Mouse (Mus musculus): ENCODE measurements around the gene Ubtf. TPM values are rescaled to one million over a fixed set of nuclear protein-coding genes. Genes with fewer than 3 reads are reported as not detected.
A peak's percentile ranks its signal among the peaks of the same experiment; 100 is the strongest.

The Ubtf gene
- polyA plus RNA-seq, 1 experiment from 2014 or later, result 100 TPM

- WGBS, result 13% methylated on average over 14 of the region's 14 CpGs
- Histone ChIP-seq H3K4me2 (peak overlapping the region; percentile 89), H3K36me3 (peaks cover 43% of the 10 kb centered on the region), H3K4me1 (peaks cover 26% of the 10 kb centered on the region), H3K9me3 (replicated peaks) (no peaks in the 10 kb centered on the region), H3K27me3 (no peaks in the 10 kb centered on the region), H3K27ac (peak overlapping the region; percentile 99), H3K4me3 (replicated peaks) (peak overlapping the region; percentile 100), H3K9ac (peak overlapping the region; percentile 100)
- ATAC-seq (replicated peaks; ENCODE audit: low FRiP score), result no peak
Observed at GRCm38 (mm10) chr11:102315690-102316571, 3.6 kb downstream of the Ubtf start.

GRCm38 (mm10) chr11:102314321-102314720, 5.2 kb downstream of the Ubtf start:
- WGBS, result 89% methylated on average over 12 of the region's 12 CpGs
- Histone ChIP-seq H3K9me3 (replicated peaks) (no peaks in the 10 kb centered on the region), H3K36me3 (peaks cover 58% of the 10 kb centered on the region), H3K9ac (no peak overlapping the region), H3K27ac (no peak overlapping the region), H3K27me3 (no peaks in the 10 kb centered on the region), H3K4me2 (no peak overlapping the region), H3K4me1 (peaks cover 35% of the 10 kb centered on the region), H3K4me3 (replicated peaks) (no peak overlapping the region)
- no peak for ATAC-seq (replicated peaks; ENCODE audit: low FRiP score)

- no peak for ATAC-seq (replicated peaks; ENCODE audit: low FRiP score)
- Histone ChIP-seq H3K9ac (no peak overlapping the region), H3K36me3 (peaks cover 68% of the 10 kb centered on the region), H3K27ac (no peak overlapping the region), H3K4me3 (replicated peaks) (no peak overlapping the region), H3K4me1 (peaks cover 42% of the 10 kb centered on the region), H3K27me3 (no peaks in the 10 kb centered on the region), H3K4me2 (no peak overlapping the region), H3K9me3 (replicated peaks) (no peaks in the 10 kb centered on the region)
- WGBS, result 88% methylated on average over 6 of the region's 6 CpGs
Observed at GRCm38 (mm10) chr11:102312586-102312985, 7.0 kb downstream of the Ubtf start.

GRCm38 (mm10) chr11:102311966-102312365, 7.6 kb downstream of the Ubtf start:
- peaks cover 42% of the 10 kb centered on the region for H3K4me1 ChIP-seq
- no peak overlapping the region for H3K27ac ChIP-seq
- no peaks in the 10 kb centered on the region for H3K9me3 ChIP-seq (replicated peaks)
- H3K4me3 ChIP-seq (replicated peaks), result no peak overlapping the region
- H3K9ac ChIP-seq, result no peak overlapping the region
- 87% methylated on average over 4 of the region's 4 CpGs for WGBS
- H3K27me3 ChIP-seq, result no peaks in the 10 kb centered on the region
- no peak overlapping the region for H3K4me2 ChIP-seq
- peaks cover 74% of the 10 kb centered on the region for H3K36me3 ChIP-seq
- ATAC-seq (replicated peaks; ENCODE audit: low FRiP score), result no peak

GRCm38 (mm10) chr11:102310768-102311695, 8.5 kb downstream of the Ubtf start:
- Histone ChIP-seq H3K27ac (0 out of 2 replicates have a peak overlapping the region, but pooled peaks have one; percentile 6), H3K4me2 (peak overlapping the region; percentile 24; the same call in 1 of the 2 replicates)
- WGBS, result 34% methylated on average over 38 of the region's 38 CpGs

GRCm38 (mm10) chr11:102309821-102310617, 9.5 kb downstream of the Ubtf start:
- Histone ChIP-seq H3K4me3 (replicated peaks) (peak overlapping the region; percentile 38), H3K36me3 (peaks cover 82% of the 10 kb centered on the region), H3K27ac (peak overlapping the region; percentile 63), H3K4me1 (peaks cover 33% of the 10 kb centered on the region), H3K9ac (peak overlapping the region; percentile 8; the same call in 1 of the 2 replicates), H3K9me3 (replicated peaks) (no peaks in the 10 kb centered on the region), H3K27me3 (no peaks in the 10 kb centered on the region), H3K4me2 (peak overlapping the region; percentile 59)
- 86% methylated on average over 22 of the region's 22 CpGs for WGBS
- ATAC-seq (replicated peaks; ENCODE audit: low FRiP score), result no peak

More at GRCm38 (mm10) chr11:102310768-102311695, 8.5 kb downstream of the Ubtf start:
- Histone ChIP-seq H3K36me3 (peaks cover 84% of the 10 kb centered on the region), H3K27me3 (no peaks in the 10 kb centered on the region), H3K9ac (no peak overlapping the region; the same call in 1 of the 2 replicates), H3K4me3 (replicated peaks) (no peak overlapping the region), H3K4me1 (peaks cover 40% of the 10 kb centered on the region), H3K9me3 (replicated peaks) (no peaks in the 10 kb centered on the region)
- ATAC-seq (replicated peaks; ENCODE audit: low FRiP score), result no peak

GRCm38 (mm10) chr11:102308979-102309378, 10.6 kb downstream of the Ubtf start:
- ATAC-seq (replicated peaks; ENCODE audit: low FRiP score), result peak; percentile 96
- Histone ChIP-seq H3K9me3 (replicated peaks) (no peaks in the 10 kb centered on the region), H3K4me2 (peak overlapping the region; percentile 59), H3K27ac (peak overlapping the region; percentile 63), H3K36me3 (peaks cover 72% of the 10 kb centered on the region), H3K27me3 (no peaks in the 10 kb centered on the region), H3K4me3 (replicated peaks) (peak overlapping the region; percentile 38), H3K9ac (peak overlapping the region; percentile 8; the same call in 1 of the 2 replicates), H3K4me1 (peaks cover 33% of the 10 kb centered on the region)
- under 1% methylated on average over 27 of the region's 27 CpGs for WGBS

- H3K9me3 ChIP-seq (replicated peaks), result no peaks in the 10 kb centered on the region
- H3K4me1 ChIP-seq, result peaks cover 33% of the 10 kb centered on the region
- no peak for ATAC-seq (replicated peaks; ENCODE audit: low FRiP score)
- no peak overlapping the region for H3K9ac ChIP-seq
- 91% methylated on average over 9 of the region's 9 CpGs for WGBS
- no peaks in the 10 kb centered on the region for H3K27me3 ChIP-seq
- no peak overlapping the region for H3K27ac ChIP-seq
- H3K36me3 ChIP-seq, result peaks cover 63% of the 10 kb centered on the region
- no peak overlapping the region for H3K4me2 ChIP-seq
- H3K4me3 ChIP-seq (replicated peaks), result no peak overlapping the region
Observed at GRCm38 (mm10) chr11:102308104-102308503, 11.4 kb downstream of the Ubtf start.

GRCm38 (mm10) chr11:102305359-102305758, 14.2 kb downstream of the Ubtf start:
- 58% methylated on average over 3 of the region's 3 CpGs for WGBS
- H3K9me3 ChIP-seq (replicated peaks), result no peaks in the 10 kb centered on the region

GRCm38 (mm10) chr11:102304141-102304540, 15.4 kb downstream of the Ubtf start:
- H3K4me3 ChIP-seq (replicated peaks), result no peak overlapping the region
- peaks cover 32% of the 10 kb centered on the region for H3K36me3 ChIP-seq
- H3K4me1 ChIP-seq, result peaks cover 10% of the 10 kb centered on the region
- 47% methylated on average over 2 of the region's 2 CpGs for WGBS
- H3K9ac ChIP-seq, result no peak overlapping the region
- no peak overlapping the region for H3K4me2 ChIP-seq
- no peaks in the 10 kb centered on the region for H3K9me3 ChIP-seq (replicated peaks)
- H3K27me3 ChIP-seq, result no peaks in the 10 kb centered on the region
- no peak overlapping the region for H3K27ac ChIP-seq
- ATAC-seq (replicated peaks; ENCODE audit: low FRiP score), result no peak

More at GRCm38 (mm10) chr11:102305359-102305758, 14.2 kb downstream of the Ubtf start:
- Histone ChIP-seq H3K4me3 (replicated peaks) (no peak overlapping the region), H3K4me1 (peaks cover 22% of the 10 kb centered on the region), H3K36me3 (peaks cover 42% of the 10 kb centered on the region), H3K27me3 (no peaks in the 10 kb centered on the region), H3K27ac (no peak overlapping the region), H3K4me2 (no peak overlapping the region), H3K9ac (no peak overlapping the region)
- no peak for ATAC-seq (replicated peaks; ENCODE audit: low FRiP score)

GRCm38 (mm10) chr11:102299839-102300238, 19.7 kb downstream of the Ubtf start:
- Histone ChIP-seq H3K9me3 (replicated peaks) (no peaks in the 10 kb centered on the region), H3K4me2 (no peak overlapping the region), H3K4me1 (peaks cover 17% of the 10 kb centered on the region), H3K27ac (no peak overlapping the region), H3K4me3 (replicated peaks) (no peak overlapping the region), H3K27me3 (no peaks in the 10 kb centered on the region), H3K36me3 (0 out of 2 replicates have a peak, but pooled peaks cover under 1% of the 10 kb centered on the region), H3K9ac (no peak overlapping the region)
- no peak for ATAC-seq (replicated peaks; ENCODE audit: low FRiP score)
- 6% methylated on average over 1 of the region's 1 CpGs for WGBS
